Mouse (Mus musculus) liver, adult 2 months (tissue): Measurements from ENCODE around the gene 2210408I21Rik.

ENCODE experiments used
- CTCF ChIP-seq: fragments of 200-500 bp; IDR thresholded peaks from 2 replicates; pipeline ENCODE4 v1.5.1; 2011; ENCODE audit warnings: low read depth, low read length, control low read depth
- POLR2A ChIP-seq: fragments of 200-500 bp; IDR thresholded peaks from 2 replicates; pipeline ENCODE4 v1.6.1; 2011; ENCODE audit warnings: low read length, control low read depth; ENCODE audit not compliant: insufficient read depth; ENCODE audit errors: extremely low read depth

- TF ChIP-seq POLR2A, result no peak
- TF ChIP-seq CTCF, result no peak
Measured at GRCm38 (mm10) chr13:77275172-77275747, 139.9 kb downstream of the 2210408I21Rik start.
